Mouse (Mus musculus): ENCODE results near the gene Nkain4.

The Nkain4 gene

GRCm38 (mm10) chr2:180949947-180950346, 4.6 kb downstream of the Nkain4 start:
- no peak for DNase-seq

- no peak for DNase-seq
Measured at GRCm38 (mm10) chr2:180941869-180942268, 12.6 kb downstream of the Nkain4 start.

- no peak for DNase-seq
Measured at GRCm38 (mm10) chr2:180940187-180940586, 14.3 kb downstream of the Nkain4 start.

- no peak for DNase-seq
Measured at GRCm38 (mm10) chr2:180932418-180932817, 22.1 kb downstream of the Nkain4 start.

GRCm38 (mm10) chr2:180928723-180929122, 25.8 kb downstream of the Nkain4 start, which contains the start of gene Birc7:
Gene Birc7, plus strand, starts transcription at chr2:180929023.
- DNase-seq: no peak

- peak; percentile 69 for DNase-seq
Measured at GRCm38 (mm10) chr2:180925176-180925575, 29.3 kb downstream of the Nkain4 start.

GRCm38 (mm10) chr2:180922739-180923138, 31.8 kb downstream of the Nkain4 start:
- DNase-seq: no peak

GRCm38 (mm10) chr2:180920810-180921400, 33.6 kb downstream of the Nkain4 start, which contains the start of gene Ythdf1:
Gene Ythdf1, minus strand, starts transcription at chr2:180920949.
- peak; percentile 99 for DNase-seq

GRCm38 (mm10) chr2:180919913-180920809, 34.3 kb downstream of the Nkain4 start:
- DNase-seq: peak; percentile 31

GRCm38 (mm10) chr2:180915886-180916433, 38.5 kb downstream of the Nkain4 start:
- no peak for DNase-seq

GRCm38 (mm10) chr2:180910928-180911327, 43.6 kb downstream of the Nkain4 start:
- DNase-seq: no peak

GRCm38 (mm10) chr2:180905556-180906221, 48.8 kb downstream of the Nkain4 start:
- no peak for DNase-seq

GRCm38 (mm10) chr2:180904435-180905208, 49.9 kb downstream of the Nkain4 start:
- DNase-seq: no peak

- DNase-seq: no peak
Measured at GRCm38 (mm10) chr2:180902086-180902485, 52.4 kb downstream of the Nkain4 start.

GRCm38 (mm10) chr2:180897857-180898256, 56.6 kb downstream of the Nkain4 start:
- no peak for DNase-seq

GRCm38 (mm10) chr2:180896819-180897625, 57.5 kb downstream of the Nkain4 start:
- no peak for DNase-seq

GRCm38 (mm10) chr2:180895837-180896525, 58.5 kb downstream of the Nkain4 start:
- no peak for DNase-seq

- DNase-seq: no peak
Measured at GRCm38 (mm10) chr2:180895321-180895720, 59.2 kb downstream of the Nkain4 start.

- DNase-seq: peak; percentile 69
Measured at GRCm38 (mm10) chr2:180894734-180895133, 59.8 kb downstream of the Nkain4 start.

- peak; percentile 36 for DNase-seq
Measured at GRCm38 (mm10) chr2:180894029-180894623, 60.4 kb downstream of the Nkain4 start.

Measured in liver (tissue).